Mouse (Mus musculus): ENCODE measurements around the gene Hist1h3c.

- TF ChIP-seq POLR2A (IDR thresholded peaks at IDR 0.05; ENCODE audit: borderline replicate concordance, control insufficient read depth, low read depth, low read length) (no peak), CTCF (IDR thresholded peaks at IDR 0.05; ENCODE audit: control insufficient read depth, insufficient read depth, low read length) (peak; percentile 7; the same call in 1 of the 2 replicates)
Measured at GRCm38 (mm10) chr13:23732156-23732804, 13.1 kb downstream of the Hist1h3c start.

Data from bone marrow, adult 2 months (tissue).